Mouse (Mus musculus) embryonic facial prominence, embryonic 13.5 days (tissue): ENCODE results near the gene Pros1. TPM values are rescaled to one million over a fixed set of nuclear protein-coding genes. Genes with fewer than 3 reads are reported as not detected.

Source experiments
- ATAC-seq: fragments of 200-750 bp; cut with Nextera tagmentation; 2 replicates; pipeline ENCODE4 v1.8.0; 2017; ENCODE audit warnings: low read depth; ENCODE audit not compliant: insufficient number of reproducible peaks, insufficient read depth, low FRiP score, low TSS enrichment
- H3K27ac ChIP-seq: fragments of 300-500 bp; sonication (generic); 2 replicates; pipeline ENCODE4 v1.5.1; 2015; ENCODE audit warnings: moderate library complexity, mild to moderate bottlenecking, inconsistent platforms
- H3K27me3 ChIP-seq: fragments of 300-500 bp; sonication (generic); 2 replicates; pipeline ENCODE4 v1.6.1; 2015; ENCODE audit warnings: mild to moderate bottlenecking, inconsistent platforms
- H3K36me3 ChIP-seq: fragments of 300-500 bp; sonication (generic); 2 replicates; pipeline ENCODE4 v1.6.1; 2015; ENCODE audit warnings: mild to moderate bottlenecking, inconsistent platforms
- H3K4me1 ChIP-seq: fragments of 300-500 bp; sonication (generic); 2 replicates; pipeline ENCODE4 v1.6.1; 2015; ENCODE audit warnings: inconsistent platforms
- H3K4me2 ChIP-seq: fragments of 300-500 bp; sonication (generic); 2 replicates; pipeline ENCODE4 v1.6.1; 2015; ENCODE audit warnings: moderate library complexity, mild to moderate bottlenecking, inconsistent platforms
- H3K4me3 ChIP-seq: fragments of 300-500 bp; sonication (generic); 2 replicates; pipeline ENCODE4 v1.5.1; 2015; ENCODE audit warnings: mild to moderate bottlenecking, inconsistent platforms
- H3K9ac ChIP-seq: fragments of 300-500 bp; sonication (generic); 2 replicates; pipeline ENCODE4 v1.6.1; 2015; ENCODE audit warnings: mild to moderate bottlenecking, inconsistent platforms
- H3K9me3 ChIP-seq: fragments of 300-500 bp; sonication (generic); 2 replicates; pipeline ENCODE4 v1.6.1; 2016; ENCODE audit warnings: inconsistent platforms
- WGBS: fragments of 180-500 bp; shearing (Covaris S2); methylation state at CpG from one replicate; pipeline ENCODE4 v1.1.7; 2015; ENCODE audit warnings: mixed read lengths; 5-methylcytosine and 5-hydroxymethylcytosine counted together
- polyA plus RNA-seq: library from polyadenylated mRNA; unstranded; fragments of >200 nt; fragmentation: Nextera tagmentation; extraction: Ambion mirVana; gene quantifications from 2 replicates; pipeline ENCODE4 v1.2.1, GENCODE M21; 2015

Pros1 gene
- polyA plus RNA-seq, 1 experiment from 2014 or later = 49.3 TPM

- Histone ChIP-seq H3K27ac (no peak overlapping the region; the same call in 1 of the 2 replicates), H3K27me3 (no peaks in the 10 kb centered on the region), H3K4me2 (no peak overlapping the region), H3K4me3 (no peak overlapping the region), H3K4me1 (no peaks in the 10 kb centered on the region), H3K36me3 (no peaks in the 10 kb centered on the region), H3K9me3 (no peaks in the 10 kb centered on the region), H3K9ac (no peak overlapping the region)
- no peak for ATAC-seq
- 67% methylated on average over 3 of the region's 3 CpGs for WGBS
Observed at GRCm38 (mm10) chr16:62834016-62834735, 19.9 kb upstream of the Pros1 start.

- Histone ChIP-seq H3K27ac (no peak overlapping the region), H3K4me1 (peaks cover 17% of the 10 kb centered on the region), H3K36me3 (no peaks in the 10 kb centered on the region), H3K9me3 (no peaks in the 10 kb centered on the region), H3K9ac (no peak overlapping the region), H3K4me2 (peak overlapping the region; percentile 89), H3K27me3 (no peaks in the 10 kb centered on the region), H3K4me3 (no peak overlapping the region)
- ATAC-seq = no peak
- WGBS = 70% methylated on average over 6 of the region's 6 CpGs
Observed at GRCm38 (mm10) chr16:62845341-62845740, 8.8 kb upstream of the Pros1 start.

GRCm38 (mm10) chr16:62846498-62847312, 7.4 kb upstream of the Pros1 start, which contains the start of gene Arl13b:
TSS of gene Arl13b (minus strand) at chr16:62847040.
- Histone ChIP-seq H3K9me3 (no peaks in the 10 kb centered on the region), H3K36me3 (no peaks in the 10 kb centered on the region), H3K9ac (peak within 1 kb of the TSS; percentile 90), H3K4me1 (peaks cover 12% of the 10 kb centered on the region), H3K4me3 (peak within 1 kb of the TSS; percentile 89), H3K27me3 (no peaks in the 10 kb centered on the region), H3K4me2 (peak within 1 kb of the TSS; percentile 89), H3K27ac (peak within 1 kb of the TSS; percentile 80)
- WGBS = under 1% methylated on average over 52 of the region's 52 CpGs
- peak; percentile 99 for ATAC-seq

GRCm38 (mm10) chr16:62852464-62853252, 1.4 kb upstream of the Pros1 start:
- Histone ChIP-seq H3K27ac (no peak overlapping the region), H3K4me1 (peaks cover 4% of the 10 kb centered on the region; the same call in 1 of the 2 replicates), H3K4me2 (no peak overlapping the region), H3K9ac (no peak overlapping the region), H3K27me3 (no peaks in the 10 kb centered on the region), H3K4me3 (no peak overlapping the region), H3K9me3 (no peaks in the 10 kb centered on the region), H3K36me3 (no peaks in the 10 kb centered on the region)
- WGBS = 86% methylated on average over 3 of the region's 3 CpGs
- no peak for ATAC-seq

GRCm38 (mm10) chr16:62853611-62854126, 438 bp upstream of the Pros1 start:
- H3K27ac ChIP-seq = peak overlapping the region; percentile 76
- H3K4me1 ChIP-seq = peaks cover 4% of the 10 kb centered on the region; the same call in 1 of the 2 replicates
- no peak for ATAC-seq
- peak overlapping the region; percentile 67 for H3K4me3 ChIP-seq
- H3K4me2 ChIP-seq = peak overlapping the region; percentile 76
- WGBS = 14% methylated on average over 3 of the region's 3 CpGs
- H3K27me3 ChIP-seq = no peaks in the 10 kb centered on the region
- H3K9me3 ChIP-seq = no peaks in the 10 kb centered on the region
- H3K9ac ChIP-seq = peak overlapping the region; percentile 89
- no peaks in the 10 kb centered on the region for H3K36me3 ChIP-seq

- Histone ChIP-seq H3K27ac (no peak overlapping the region), H3K36me3 (no peaks in the 10 kb centered on the region), H3K27me3 (no peaks in the 10 kb centered on the region), H3K4me2 (peak overlapping the region; percentile 76), H3K4me3 (peak overlapping the region; percentile 9; the same call in 1 of the 2 replicates), H3K4me1 (peaks cover 4% of the 10 kb centered on the region; the same call in 1 of the 2 replicates), H3K9me3 (no peaks in the 10 kb centered on the region), H3K9ac (no peak overlapping the region)
- no peak for ATAC-seq
- WGBS = 61% methylated on average over 6 of the region's 6 CpGs
Observed at GRCm38 (mm10) chr16:62855385-62855784, 1.3 kb downstream of the Pros1 start.

GRCm38 (mm10) chr16:62856273-62856672, 2.2 kb downstream of the Pros1 start:
- no peak overlapping the region for H3K4me3 ChIP-seq
- no peak overlapping the region for H3K9ac ChIP-seq
- H3K4me2 ChIP-seq = no peak overlapping the region
- H3K4me1 ChIP-seq = peaks cover 4% of the 10 kb centered on the region; the same call in 1 of the 2 replicates
- no peak overlapping the region for H3K27ac ChIP-seq
- WGBS = 74% methylated on average over 2 of the region's 2 CpGs
- no peaks in the 10 kb centered on the region for H3K27me3 ChIP-seq
- ATAC-seq = no peak
- H3K9me3 ChIP-seq = no peaks in the 10 kb centered on the region
- H3K36me3 ChIP-seq = no peaks in the 10 kb centered on the region

GRCm38 (mm10) chr16:62857498-62857897, 3.4 kb downstream of the Pros1 start:
- 87% methylated on average over 2 of the region's 2 CpGs for WGBS
- H3K27ac ChIP-seq = no peak overlapping the region
- H3K9ac ChIP-seq = no peak overlapping the region
- H3K9me3 ChIP-seq = no peaks in the 10 kb centered on the region
- peaks cover 4% of the 10 kb centered on the region; the same call in 1 of the 2 replicates for H3K4me1 ChIP-seq
- no peak overlapping the region for H3K4me2 ChIP-seq
- ATAC-seq = no peak
- no peaks in the 10 kb centered on the region for H3K36me3 ChIP-seq
- H3K4me3 ChIP-seq = no peak overlapping the region
- H3K27me3 ChIP-seq = no peaks in the 10 kb centered on the region

- Histone ChIP-seq H3K27ac (no peak overlapping the region), H3K4me3 (no peak overlapping the region), H3K9ac (no peak overlapping the region), H3K27me3 (no peaks in the 10 kb centered on the region), H3K36me3 (no peaks in the 10 kb centered on the region), H3K4me1 (peaks cover 4% of the 10 kb centered on the region; the same call in 1 of the 2 replicates), H3K9me3 (no peaks in the 10 kb centered on the region), H3K4me2 (no peak overlapping the region)
- WGBS = 94% methylated on average over 1 of the region's 1 CpGs
- ATAC-seq = no peak
Observed at GRCm38 (mm10) chr16:62858018-62858417, 3.9 kb downstream of the Pros1 start.

- no peak overlapping the region for H3K9ac ChIP-seq
- no peak overlapping the region for H3K4me3 ChIP-seq
- H3K9me3 ChIP-seq = no peaks in the 10 kb centered on the region
- H3K4me1 ChIP-seq = peaks cover 4% of the 10 kb centered on the region; the same call in 1 of the 2 replicates
- WGBS = 73% methylated on average over 1 of the region's 1 CpGs
- ATAC-seq = no peak
- H3K27me3 ChIP-seq = no peaks in the 10 kb centered on the region
- no peak overlapping the region for H3K27ac ChIP-seq
- H3K4me2 ChIP-seq = no peak overlapping the region
- H3K36me3 ChIP-seq = no peaks in the 10 kb centered on the region
Observed at GRCm38 (mm10) chr16:62860140-62860539, 6.0 kb downstream of the Pros1 start.

- no peak overlapping the region for H3K9ac ChIP-seq
- H3K4me3 ChIP-seq = no peak overlapping the region
- WGBS = 56% methylated on average over 6 of the region's 6 CpGs
- ATAC-seq = no peak
- H3K36me3 ChIP-seq = no peaks in the 10 kb centered on the region
- H3K27me3 ChIP-seq = no peaks in the 10 kb centered on the region
- H3K4me2 ChIP-seq = no peak overlapping the region
- H3K27ac ChIP-seq = peak overlapping the region; percentile 55; the same call in 1 of the 2 replicates
- H3K4me1 ChIP-seq = no peaks in the 10 kb centered on the region
- H3K9me3 ChIP-seq = no peaks in the 10 kb centered on the region
Observed at GRCm38 (mm10) chr16:62861455-62861854, 7.3 kb downstream of the Pros1 start.
